Mouse (Mus musculus): ENCODE measurements at regions not wholly inside any gene's neighbourhood (a gene's known extent, or its start where the extent isn't known, plus 50 kb on each side); places are given as distances from the start of the nearest gene placed in this dataset.
A peak's percentile ranks its signal among the peaks of the same experiment; 100 is the strongest.

GRCm38 (mm10) chr8:41648276-41648675 is 231.4 kb upstream of the Frg1 start:
- no peak for DNase-seq (ENCODE audit: low spot score)

GRCm38 (mm10) chr8:41644626-41645025 is 227.8 kb upstream of the Frg1 start:
- DNase-seq (ENCODE audit: low spot score) = no peak

GRCm38 (mm10) chr8:41623841-41624240 is 207.0 kb upstream of the Frg1 start:
- no peak for DNase-seq (ENCODE audit: low spot score)

GRCm38 (mm10) chr8:41600255-41600654 is 183.4 kb upstream of the Frg1 start:
- DNase-seq (ENCODE audit: low spot score) = no peak

GRCm38 (mm10) chr8:41594446-41594845 is 177.6 kb upstream of the Frg1 start:
- no peak for DNase-seq (ENCODE audit: low spot score)

- no peak for DNase-seq (ENCODE audit: low spot score)
These were observed 176.8 kb upstream of the Frg1 start for GRCm38 (mm10) chr8:41593666-41594042.

- DNase-seq (ENCODE audit: low spot score) = no peak
These were observed 176.1 kb upstream of the Frg1 start for GRCm38 (mm10) chr8:41592741-41593665.

- DNase-seq (ENCODE audit: low spot score) = no peak
These were observed 175.3 kb upstream of the Frg1 start for GRCm38 (mm10) chr8:41592174-41592573.

GRCm38 (mm10) chr8:41588157-41588556 is 171.3 kb upstream of the Frg1 start:
- DNase-seq (ENCODE audit: low spot score) = no peak

- DNase-seq (ENCODE audit: low spot score) = peak; percentile 37
These were observed 156.4 kb upstream of the Frg1 start for GRCm38 (mm10) chr8:41573027-41573885.

GRCm38 (mm10) chr8:41570566-41570965 is 153.7 kb upstream of the Frg1 start:
- DNase-seq (ENCODE audit: low spot score) = no peak

GRCm38 (mm10) chr8:41561995-41562394 is 145.1 kb upstream of the Frg1 start:
- DNase-seq (ENCODE audit: low spot score) = no peak

GRCm38 (mm10) chr8:41556819-41557218 is 139.9 kb upstream of the Frg1 start:
- no peak for DNase-seq (ENCODE audit: low spot score)

- DNase-seq (ENCODE audit: low spot score) = no peak
These were observed 136.1 kb upstream of the Frg1 start for GRCm38 (mm10) chr8:41552747-41553534.

- no peak for DNase-seq (ENCODE audit: low spot score)
These were observed 135.1 kb upstream of the Frg1 start for GRCm38 (mm10) chr8:41551925-41552414.

GRCm38 (mm10) chr8:41550095-41550420 is 133.2 kb upstream of the Frg1 start:
- no peak for DNase-seq (ENCODE audit: low spot score)

GRCm38 (mm10) chr8:41549220-41550094 is 132.6 kb upstream of the Frg1 start:
- DNase-seq (ENCODE audit: low spot score) = no peak

- no peak for DNase-seq (ENCODE audit: low spot score)
These were observed 131.0 kb upstream of the Frg1 start for GRCm38 (mm10) chr8:41547730-41548368.

GRCm38 (mm10) chr8:41532212-41532611 is 115.3 kb upstream of the Frg1 start:
- no peak for DNase-seq (ENCODE audit: low spot score)

- no peak for DNase-seq (ENCODE audit: low spot score)
These were observed 112.7 kb upstream of the Frg1 start for GRCm38 (mm10) chr8:41529581-41529980.
